In the genomic region with DNA sequence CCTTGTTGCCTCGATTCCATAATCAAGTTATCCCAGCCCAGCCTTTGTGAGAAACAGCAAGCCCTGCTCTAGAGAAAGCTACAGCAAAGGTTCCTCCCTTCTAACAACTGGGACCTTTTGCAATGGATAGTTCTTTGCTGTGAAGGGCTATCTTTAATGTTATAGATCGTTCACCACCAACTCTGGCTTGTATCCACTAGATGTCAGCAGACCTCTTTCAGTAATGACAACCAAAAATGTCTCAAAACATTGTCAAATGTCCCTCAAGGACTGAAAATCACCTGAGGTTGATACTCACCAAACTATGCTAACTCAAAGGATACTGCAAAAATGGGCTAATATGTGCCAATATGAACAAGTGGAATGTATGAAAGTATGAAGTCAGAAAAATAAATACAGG, we compare ENCODE assay signal across 20 mouse cellular contexts. TPM values are rescaled to one million over a fixed set of nuclear protein-coding genes. Genes with fewer than 3 reads are reported as not detected.
DNase-seq lines count a peak whose midpoint lies in the region; ATAC-seq and TF ChIP-seq lines count a peak whose summit lies in the region.
"Had no signal": no experiment of that assay in that cellular context is flagged by ENCODE, and none has a peak within 500 bp of the region (broad histone marks: within the 10 kb centered on the region; RNA-seq: fewer than 3 reads in every experiment).

No protein-coding gene starts in this region.

- no peaks in the 10 kb centered on the region for H3K36me3 ChIP-seq in kidney, postnatal 0 days (ENCODE audit: insufficient read depth, low read length)
- no peaks in the 10 kb centered on the region for H3K36me3 ChIP-seq in forebrain, embryonic 11.5 days (ENCODE audit: control insufficient read depth, insufficient read depth, low read length)
- H3K36me3 ChIP-seq: embryonic facial prominence, embryonic 13.5 days; forebrain, embryonic 12.5 days; limb, embryonic 15.5 days had no signal

- no peak overlapping the region for H3K27ac ChIP-seq in kidney, postnatal 0 days
- no peak overlapping the region for H3K27ac ChIP-seq in forebrain, embryonic 11.5 days (ENCODE audit: low read depth, low read length)
- H3K27ac ChIP-seq: embryonic facial prominence, embryonic 13.5 days; forebrain, embryonic 12.5 days; limb, embryonic 15.5 days had no signal

- DNase-seq in kidney, postnatal 0 days (ENCODE audit: low spot score), result no peak
- DNase-seq in kidney, postnatal 4 days, result no peak
- DNase-seq in 416B (ENCODE audit: low read depth) (peak; percentile 76), MEL-GATA-1-ER (ENCODE audit: extremely low read depth, low read depth) (peak; percentile 43)
- DNase-seq in right cerebral cortex, postnatal 25 days, result no peak
- no peak for DNase-seq in forebrain, embryonic 11.5 days (ENCODE audit: low spot score)
- DNase-seq: cerebellum, adult 11 months; kidney, adult 11 months; lung, postnatal 10 days; right cerebral cortex, adult 18-20 months had no signal

- ATAC-seq in kidney, postnatal 0 days (replicated peaks; ENCODE audit: low FRiP score, low read depth), result no peak
- ATAC-seq in megakaryocyte, adult 5-6 weeks (ENCODE audit: poor library complexity, severe bottlenecking), result peak; percentile 22
- no peak for ATAC-seq in forebrain, embryonic 11.5 days (replicated peaks; ENCODE audit: low FRiP score)
- ATAC-seq: midbrain, embryonic 16.5 days had no signal

- no peaks in the 10 kb centered on the region for H3K9me3 ChIP-seq in kidney, postnatal 0 days (replicated peaks; ENCODE audit: low read length)
- no peaks in the 10 kb centered on the region for H3K9me3 ChIP-seq in forebrain, embryonic 11.5 days (ENCODE audit: control insufficient read depth, low read length)
- H3K9me3 ChIP-seq: embryonic facial prominence, embryonic 13.5 days; forebrain, embryonic 12.5 days; limb, embryonic 15.5 days had no signal

- TF ChIP-seq CTCF in kidney, postnatal 0 days (IDR thresholded peaks at IDR 0.05; ENCODE audit: low read depth), result peak; percentile 54

- WGBS in kidney, postnatal 0 days, result 45% methylated on average over 2 of the region's 2 CpGs
- 52% methylated on average over 2 of the region's 2 CpGs for WGBS in forebrain, embryonic 11.5 days

- no peaks in the 10 kb centered on the region for H3K27me3 ChIP-seq in kidney, postnatal 0 days (ENCODE audit: insufficient read depth, low read length)
- H3K27me3 ChIP-seq in forebrain, embryonic 11.5 days (ENCODE audit: control insufficient read depth, insufficient read depth, low read length), result no peaks in the 10 kb centered on the region
- H3K27me3 ChIP-seq: embryonic facial prominence, embryonic 13.5 days; forebrain, embryonic 12.5 days; limb, embryonic 15.5 days had no signal

- H3K9ac ChIP-seq in kidney, postnatal 0 days (ENCODE audit: low read depth, low read length), result no peak overlapping the region
- H3K9ac ChIP-seq in forebrain, embryonic 11.5 days (ENCODE audit: low read length), result no peak overlapping the region
- H3K9ac ChIP-seq: embryonic facial prominence, embryonic 13.5 days; forebrain, embryonic 12.5 days; limb, embryonic 15.5 days had no signal

- no peak overlapping the region for H3K4me3 ChIP-seq in kidney, postnatal 0 days (replicated peaks; ENCODE audit: low read depth, low read length)
- no peak overlapping the region for H3K4me3 ChIP-seq in forebrain, embryonic 11.5 days (ENCODE audit: low read depth, low read length)
- H3K4me3 ChIP-seq: embryonic facial prominence, embryonic 13.5 days; forebrain, embryonic 12.5 days; limb, embryonic 15.5 days had no signal

- H3K4me1 ChIP-seq in kidney, postnatal 0 days (replicated peaks; ENCODE audit: insufficient read depth, low read length), result peaks cover 7% of the 10 kb centered on the region; the same call in 1 of the 2 replicates
- no peaks in the 10 kb centered on the region; the same call in 1 of the 2 replicates for H3K4me1 ChIP-seq in forebrain, embryonic 11.5 days (replicated peaks; ENCODE audit: control insufficient read depth, insufficient read depth, low read length)

- H3K4me2 ChIP-seq in kidney, postnatal 0 days (ENCODE audit: low read length), result no peak overlapping the region
- H3K4me2 ChIP-seq in forebrain, embryonic 11.5 days (ENCODE audit: low read depth, low read length, severe bottlenecking), result no peak overlapping the region
- H3K4me2 ChIP-seq: embryonic facial prominence, embryonic 13.5 days; forebrain, embryonic 12.5 days; limb, embryonic 15.5 days had no signal

RNA-seq across cellular contexts. Expression of a gene that starts 3.3 kb away (rescaled TPM):
- polyA plus RNA-seq in kidney, postnatal 0 days (2015; fragmentation: Nextera tagmentation; extraction: Ambion mirVana), result 22.1 and 24.7 TPM in 2 replicates
- total RNA-seq in megakaryocyte, adult 5-6 weeks (2015), result 54.5 and 68.7 TPM in 2 replicates
- 64.4 and 85.9 TPM in 2 replicates for total RNA-seq in megakaryocyte, adult 5-6 weeks (2017)
- 55.7 and 56.1 TPM in 2 replicates for polyA plus RNA-seq in forebrain, embryonic 11.5 days (2014; fragmentation: Nextera tagmentation; extraction: Ambion mirVana)

RNA-seq across cellular contexts. Expression of a gene that starts 42.0 kb away (rescaled TPM):
- not detected in 2 replicates for polyA plus RNA-seq in kidney, postnatal 0 days (2015; fragmentation: Nextera tagmentation; extraction: Ambion mirVana)
- total RNA-seq in megakaryocyte, adult 5-6 weeks (2015), result not detected in 2 replicates
- total RNA-seq in megakaryocyte, adult 5-6 weeks (2017), result not detected in 2 replicates
- polyA plus RNA-seq in forebrain, embryonic 11.5 days (2014; fragmentation: Nextera tagmentation; extraction: Ambion mirVana), result 0.79 TPM in 1 of 2 replicates, not detected in the other
- total RNA-seq: adrenal gland, postnatal 36 days; common myeloid progenitor, adult 5-6 weeks; heart, adult 8-10 months; hematopoietic stem cell, adult 5-6 weeks had no signal
- polyA plus RNA-seq: embryonic facial prominence, embryonic 13.5 days; forebrain, embryonic 12.5 days; large intestine, adult 2 months; limb, embryonic 15.5 days; midbrain, embryonic 16.5 days had no signal

Comparison
In these comparisons a context has a peak if more than half of its experiments do, and no peak if none do; other contexts are left out.
1. DNase-seq: peak in 416B (single experiment) and MEL-GATA-1-ER (single experiment); none in kidney, postnatal 0 days (single experiment), kidney, postnatal 4 days (0 of 2), right cerebral cortex, postnatal 25 days (single experiment) and forebrain, embryonic 11.5 days (single experiment).